Mouse (Mus musculus): ENCODE measurements at regions not wholly inside any gene's neighbourhood (a gene's known extent, or its start where the extent isn't known, plus 50 kb on each side); places are given as distances from the start of the nearest gene placed in this dataset.
A peak's percentile ranks its signal among the peaks of the same experiment; 100 is the strongest.

GRCm38 (mm10) chr14:105950924-105951323 is 54.3 kb upstream of the Spry2 start:
- no peak for DNase-seq (ENCODE audit: low spot score in 2 of 2)

GRCm38 (mm10) chr14:105955082-105955481 is 58.5 kb upstream of the Spry2 start:
- no peak for DNase-seq (ENCODE audit: low spot score in 2 of 2)

GRCm38 (mm10) chr14:105956796-105957195 is 60.2 kb upstream of the Spry2 start:
- no peak for DNase-seq (ENCODE audit: low spot score in 2 of 2)

- no peak for DNase-seq (ENCODE audit: low spot score in 2 of 2)
Measured at GRCm38 (mm10) chr14:105958005-105958404, 61.4 kb upstream of the Spry2 start.

GRCm38 (mm10) chr14:105979544-105980323 is 83.1 kb upstream of the Spry2 start:
- DNase-seq (ENCODE audit: low spot score in 2 of 2), result no peak

- no peak for DNase-seq (ENCODE audit: low spot score in 2 of 2)
Measured at GRCm38 (mm10) chr14:105980324-105980680, 83.7 kb upstream of the Spry2 start.

GRCm38 (mm10) chr14:105987341-105987882 is 90.8 kb upstream of the Spry2 start:
- DNase-seq (ENCODE audit: low spot score in 2 of 2), result no peak

- DNase-seq (ENCODE audit: low spot score in 2 of 2), result no peak
Measured at GRCm38 (mm10) chr14:105988738-105989137, 92.1 kb upstream of the Spry2 start.

GRCm38 (mm10) chr14:105993124-105993523 is 96.5 kb upstream of the Spry2 start:
- DNase-seq (ENCODE audit: low spot score in 2 of 2), result no peak

GRCm38 (mm10) chr14:105999801-106000200 is 103.2 kb upstream of the Spry2 start:
- DNase-seq (ENCODE audit: low spot score in 2 of 2), result no peak

- DNase-seq (ENCODE audit: low spot score in 2 of 2), result no peak
Measured at GRCm38 (mm10) chr14:106007769-106008168, 98.2 kb upstream of the Trim52 start.

GRCm38 (mm10) chr14:106008951-106009350 is 97.0 kb upstream of the Trim52 start:
- no peak for DNase-seq (ENCODE audit: low spot score in 2 of 2)

- DNase-seq (ENCODE audit: low spot score in 2 of 2), result peak in 1 of 2 experiments; percentile 6
Measured at GRCm38 (mm10) chr14:106010961-106011360, 95.0 kb upstream of the Trim52 start.

- DNase-seq (ENCODE audit: low spot score in 2 of 2), result no peak
Measured at GRCm38 (mm10) chr14:106011991-106012427, 94.0 kb upstream of the Trim52 start.

GRCm38 (mm10) chr14:106022806-106023205 is 83.2 kb upstream of the Trim52 start:
- no peak for DNase-seq (ENCODE audit: low spot score in 2 of 2)

- DNase-seq (ENCODE audit: low spot score in 2 of 2), result no peak
Measured at GRCm38 (mm10) chr14:106026815-106027214, 79.2 kb upstream of the Trim52 start.

- DNase-seq (ENCODE audit: low spot score in 2 of 2), result no peak
Measured at GRCm38 (mm10) chr14:106027686-106028085, 78.3 kb upstream of the Trim52 start.

GRCm38 (mm10) chr14:106031094-106031493 is 74.9 kb upstream of the Trim52 start:
- no peak for DNase-seq (ENCODE audit: low spot score in 2 of 2)

- DNase-seq (ENCODE audit: low spot score in 2 of 2), result no peak
Measured at GRCm38 (mm10) chr14:106033793-106034192, 72.2 kb upstream of the Trim52 start.

GRCm38 (mm10) chr14:106034933-106035665 is 70.9 kb upstream of the Trim52 start:
- DNase-seq (ENCODE audit: low spot score in 2 of 2), result no peak

GRCm38 (mm10) chr14:106044274-106044673 is 61.7 kb upstream of the Trim52 start:
- DNase-seq (ENCODE audit: low spot score in 2 of 2), result no peak

- no peak for DNase-seq (ENCODE audit: low spot score in 2 of 2)
Measured at GRCm38 (mm10) chr14:106050231-106050630, 55.8 kb upstream of the Trim52 start.

All from cerebellum, postnatal 4 days (tissue).